Mouse (Mus musculus): ENCODE results near the gene H2-DMa. TPM values are rescaled to one million over a fixed set of nuclear protein-coding genes. Genes with fewer than 3 reads are reported as not detected.

The H2-DMa gene
- polyA plus RNA-seq, 1 experiment from 2014 or later = 10.8 TPM

DNA sequence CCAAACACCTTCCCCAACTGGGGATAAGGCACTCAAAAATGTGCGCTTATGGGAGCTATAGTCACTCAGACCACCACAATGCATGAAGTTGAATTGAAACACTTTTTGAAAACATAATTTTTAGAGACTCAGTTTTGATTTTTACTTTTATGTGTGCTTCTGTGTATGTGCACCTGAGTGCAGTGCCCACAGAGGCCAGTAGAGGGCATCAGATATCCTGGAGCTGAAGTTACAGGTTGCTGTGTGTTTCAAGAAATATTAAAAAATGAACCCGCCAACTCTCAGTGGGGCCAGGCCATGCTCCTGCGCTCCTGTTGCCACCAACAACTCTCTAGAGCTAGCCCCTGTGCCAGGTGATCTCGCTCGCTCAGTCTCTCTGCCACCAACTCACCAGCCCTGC lies 53.2 kb downstream of the H2-DMa start:
- Histone ChIP-seq H3K9ac (no peak overlapping the region), H3K9me3 (no peaks in the 10 kb centered on the region), H3K36me3 (no peaks in the 10 kb centered on the region), H3K4me2 (no peak overlapping the region), H3K27me3 (replicated peaks) (no peaks in the 10 kb centered on the region), H3K4me3 (replicated peaks) (no peak overlapping the region), H3K4me1 (no peaks in the 10 kb centered on the region), H3K27ac (no peak overlapping the region)
- no peak for ATAC-seq (ENCODE audit: insufficient read depth, low FRiP score, low read depth)
- 92% methylated on average over 5 of the region's 5 CpGs for WGBS

DNA sequence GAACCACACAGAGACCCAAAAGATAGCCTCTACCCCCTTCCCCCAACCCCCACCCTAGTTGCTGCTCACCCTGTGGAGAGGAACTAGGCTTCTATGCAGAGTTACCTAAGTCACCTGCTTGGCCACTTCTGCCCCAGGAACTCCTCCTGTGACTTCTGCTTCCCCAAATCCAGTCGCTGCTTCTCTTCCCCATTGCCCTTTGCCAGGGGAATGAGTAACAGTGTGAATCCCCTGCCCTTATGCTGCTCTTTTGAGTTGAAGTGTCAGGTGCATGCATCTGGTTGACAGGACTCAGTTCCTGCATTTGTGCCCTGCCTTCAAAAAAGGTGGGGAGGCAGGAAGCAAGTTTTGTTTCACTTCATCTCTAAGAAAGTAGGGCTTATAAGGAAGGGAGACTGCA lies 54.7 kb downstream of the H2-DMa start:
- H3K27me3 ChIP-seq (replicated peaks) = no peaks in the 10 kb centered on the region
- no peaks in the 10 kb centered on the region for H3K9me3 ChIP-seq
- H3K36me3 ChIP-seq = no peaks in the 10 kb centered on the region
- H3K4me3 ChIP-seq (replicated peaks) = no peak overlapping the region
- no peak for ATAC-seq (ENCODE audit: insufficient read depth, low FRiP score, low read depth)
- no peak overlapping the region for H3K9ac ChIP-seq
- no peak overlapping the region for H3K27ac ChIP-seq
- 32% methylated on average over 1 of the region's 1 CpGs for WGBS
- H3K4me1 ChIP-seq = no peaks in the 10 kb centered on the region
- no peak overlapping the region for H3K4me2 ChIP-seq

DNA sequence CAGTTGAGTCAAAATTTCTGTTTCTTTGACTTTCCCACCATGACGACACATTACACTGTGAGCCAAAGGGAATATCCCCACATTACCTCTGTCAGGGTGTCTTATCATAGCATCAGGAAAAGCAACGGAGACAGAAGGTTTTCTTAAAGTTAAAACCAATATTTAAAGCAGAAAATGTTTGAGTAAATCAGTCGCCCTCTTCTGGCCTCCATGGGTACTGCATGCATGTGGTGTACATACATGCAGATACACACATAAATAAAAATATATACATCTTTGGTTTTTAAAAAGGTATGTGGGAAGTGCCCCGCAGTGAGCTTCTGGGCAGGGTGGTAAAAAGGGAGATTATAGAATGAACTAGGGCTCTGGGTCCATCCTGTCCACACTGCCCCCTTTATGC lies 57.8 kb downstream of the H2-DMa start:
- H3K27me3 ChIP-seq (replicated peaks) = no peaks in the 10 kb centered on the region
- no peak overlapping the region for H3K4me2 ChIP-seq
- no peak for ATAC-seq (ENCODE audit: insufficient read depth, low FRiP score, low read depth)
- H3K9ac ChIP-seq = no peak overlapping the region
- H3K4me3 ChIP-seq (replicated peaks) = no peak overlapping the region
- no peaks in the 10 kb centered on the region for H3K4me1 ChIP-seq
- WGBS = 69% methylated on average over 4 of the region's 4 CpGs
- no peaks in the 10 kb centered on the region for H3K36me3 ChIP-seq
- no peaks in the 10 kb centered on the region for H3K9me3 ChIP-seq
- H3K27ac ChIP-seq = no peak overlapping the region

DNA sequence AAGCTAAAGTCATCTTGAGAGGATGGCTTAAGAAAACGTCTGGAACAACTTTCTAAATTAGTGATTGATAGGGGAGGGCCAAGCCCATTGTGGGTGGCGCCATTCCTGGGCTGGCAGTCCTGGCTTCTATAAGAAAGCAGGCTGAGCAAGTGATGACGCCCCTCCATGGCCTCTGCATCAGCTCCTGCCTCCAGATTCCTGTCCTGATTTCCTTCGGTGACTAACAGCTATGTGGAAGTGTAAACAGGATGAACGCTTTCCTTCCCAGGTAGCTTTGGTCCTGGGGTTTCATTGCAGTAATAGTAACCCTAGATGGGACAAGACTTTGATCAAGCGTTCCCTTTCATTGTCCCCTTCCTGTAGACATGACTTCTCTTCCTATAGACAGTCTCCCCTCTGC lies 59.7 kb downstream of the H2-DMa start:
- Histone ChIP-seq H3K4me1 (no peaks in the 10 kb centered on the region), H3K9me3 (no peaks in the 10 kb centered on the region), H3K4me3 (replicated peaks) (no peak overlapping the region), H3K9ac (no peak overlapping the region), H3K27me3 (replicated peaks) (no peaks in the 10 kb centered on the region), H3K27ac (no peak overlapping the region), H3K4me2 (no peak overlapping the region), H3K36me3 (no peaks in the 10 kb centered on the region)
- ATAC-seq (ENCODE audit: insufficient read depth, low FRiP score, low read depth) = no peak
- 53% methylated on average over 6 of the region's 6 CpGs for WGBS

DNA sequence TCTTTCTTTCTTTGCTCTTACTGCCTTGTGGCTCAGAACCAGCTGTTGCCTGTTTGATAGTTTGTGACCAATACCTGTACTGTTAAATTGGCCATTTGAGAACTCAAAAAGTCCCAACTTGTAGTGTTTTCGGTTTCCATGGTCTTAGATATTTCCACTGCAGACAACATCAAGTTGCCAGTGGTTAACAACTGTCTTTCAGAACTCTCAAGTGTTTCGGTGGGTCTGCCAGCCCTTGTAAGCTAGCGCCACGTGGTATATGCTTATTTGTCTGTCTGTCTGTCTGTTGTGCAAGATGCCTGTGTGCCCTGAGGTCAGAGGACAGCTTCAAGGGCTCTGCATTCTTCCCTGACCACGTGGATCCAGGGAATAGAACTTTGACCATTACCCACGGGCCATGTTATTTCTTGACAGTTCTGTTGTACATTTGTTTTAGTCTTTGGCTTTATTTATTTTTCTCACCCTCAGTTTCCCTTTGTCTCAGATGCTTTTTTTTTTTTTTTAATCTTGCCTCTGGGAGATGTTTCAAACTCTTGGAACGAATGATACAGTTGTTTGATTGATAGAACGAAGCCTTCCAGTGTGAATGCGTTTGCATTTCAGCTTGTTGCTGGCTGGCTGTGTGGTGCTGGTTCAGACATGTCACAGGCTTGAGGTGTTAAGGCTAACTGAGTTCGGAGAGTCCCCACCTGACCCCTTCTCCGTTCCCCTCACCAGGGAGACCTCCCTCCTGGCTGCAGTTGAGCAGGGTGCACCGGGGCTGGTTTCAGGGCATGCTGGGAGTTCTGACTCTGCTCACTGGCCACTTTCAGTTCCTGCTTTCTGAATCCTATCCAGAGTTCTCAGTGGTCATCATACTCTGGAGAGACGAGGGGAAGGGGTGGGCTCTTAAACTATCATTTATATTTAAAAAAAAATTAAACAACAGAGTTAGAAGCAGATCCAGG lies 60.8 kb downstream of the H2-DMa start:
- H3K4me3 ChIP-seq (replicated peaks) = no peak overlapping the region
- H3K27me3 ChIP-seq (replicated peaks) = no peaks in the 10 kb centered on the region
- H3K9me3 ChIP-seq = no peaks in the 10 kb centered on the region
- 58% methylated on average over 13 of the region's 13 CpGs for WGBS
- H3K36me3 ChIP-seq = no peaks in the 10 kb centered on the region
- ATAC-seq (ENCODE audit: insufficient read depth, low FRiP score, low read depth) = no peak
- no peak overlapping the region for H3K4me2 ChIP-seq
- H3K9ac ChIP-seq = no peak overlapping the region
- no peak overlapping the region for H3K27ac ChIP-seq
- H3K4me1 ChIP-seq = no peaks in the 10 kb centered on the region

DNA sequence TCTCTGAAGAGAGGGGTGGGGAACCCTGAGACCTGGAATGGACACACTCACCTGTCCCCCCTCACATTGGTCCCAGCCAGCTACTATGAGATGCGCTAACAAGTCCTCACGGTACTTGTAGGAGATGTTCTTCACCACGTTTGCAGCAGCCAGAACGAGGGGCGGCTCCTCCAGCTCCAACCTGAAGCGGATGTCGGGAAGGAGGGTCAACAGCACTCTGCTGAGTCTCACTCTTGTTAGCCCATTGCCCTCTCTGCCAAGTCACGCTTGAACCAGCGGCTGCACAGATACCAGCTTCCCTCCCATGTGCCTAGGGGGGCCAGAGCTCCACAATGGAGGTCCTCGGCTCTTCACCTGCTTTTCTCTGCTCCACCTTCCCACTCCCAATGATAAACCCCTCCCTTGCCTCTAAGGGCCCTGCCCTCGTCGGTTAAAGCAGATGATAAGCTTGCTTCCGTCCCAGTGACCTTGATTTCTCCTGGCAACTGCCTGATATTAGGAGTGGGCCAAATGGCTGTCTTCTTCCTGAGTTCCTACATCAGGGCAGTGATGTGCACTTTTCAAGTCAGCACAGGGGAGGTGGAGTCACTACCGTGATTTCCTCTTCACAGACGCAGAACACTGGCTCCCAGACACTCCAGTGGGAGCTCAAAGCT lies 64.4 kb downstream of the H2-DMa start:
- no peak overlapping the region for H3K4me3 ChIP-seq (replicated peaks)
- 66% methylated on average over 15 of the region's 15 CpGs for WGBS
- no peak overlapping the region for H3K9ac ChIP-seq

DNA sequence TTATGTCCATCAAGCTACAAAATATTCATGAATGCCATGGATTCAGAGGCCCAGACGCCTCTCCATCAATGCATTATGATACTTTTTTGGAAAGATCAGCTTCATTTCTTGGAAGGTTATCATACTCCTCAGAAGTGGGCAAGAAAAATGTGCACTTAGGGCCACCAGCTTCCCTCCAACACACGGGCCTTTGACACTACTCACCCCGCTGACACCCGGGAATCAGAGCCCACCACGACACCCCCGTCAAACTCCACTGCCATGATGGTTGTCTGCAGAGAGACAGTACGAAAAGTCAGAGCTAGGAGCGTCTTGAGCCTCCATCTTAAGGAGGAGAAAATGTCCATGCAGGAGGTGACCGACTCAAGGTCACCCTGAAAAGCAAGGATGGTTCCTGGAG lies 66.2 kb downstream of the H2-DMa start:
- Histone ChIP-seq H3K9ac (no peak overlapping the region), H3K27me3 (replicated peaks) (peaks cover 17% of the 10 kb centered on the region), H3K9me3 (no peaks in the 10 kb centered on the region), H3K36me3 (no peaks in the 10 kb centered on the region), H3K4me2 (no peak overlapping the region), H3K4me1 (peaks cover 16% of the 10 kb centered on the region), H3K27ac (no peak overlapping the region), H3K4me3 (replicated peaks) (no peak overlapping the region)
- ATAC-seq (ENCODE audit: insufficient read depth, low FRiP score, low read depth) = no peak
- 86% methylated on average over 9 of the region's 9 CpGs for WGBS

More for the DNA sequence above, 64.4 kb downstream of the H2-DMa start:
- Histone ChIP-seq H3K4me2 (no peak overlapping the region), H3K36me3 (no peaks in the 10 kb centered on the region), H3K9me3 (no peaks in the 10 kb centered on the region), H3K4me1 (peaks cover 16% of the 10 kb centered on the region), H3K27me3 (replicated peaks) (peaks cover 13% of the 10 kb centered on the region), H3K27ac (no peak overlapping the region)
- ATAC-seq (ENCODE audit: insufficient read depth, low FRiP score, low read depth) = no peak

DNA sequence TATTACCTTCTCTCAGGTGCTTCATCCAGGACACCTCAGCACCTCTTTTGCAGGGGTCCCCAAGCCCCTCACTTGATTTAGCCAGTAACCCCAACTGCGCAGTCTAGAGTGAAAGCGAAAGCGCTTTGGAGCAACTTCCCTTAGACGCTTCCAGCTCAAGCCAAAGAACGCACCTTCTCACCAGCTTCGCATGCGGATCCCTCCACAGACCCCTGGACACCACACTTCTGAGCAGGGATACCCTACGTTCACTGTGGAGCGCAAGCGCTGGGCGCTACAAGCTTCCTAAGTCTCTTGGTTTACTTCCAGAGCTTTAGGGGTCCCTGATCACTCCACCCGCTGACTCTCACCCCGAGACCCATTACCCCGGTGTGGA lies 67.5 kb downstream of the H2-DMa start:
- Histone ChIP-seq H3K4me1 (peaks cover 16% of the 10 kb centered on the region), H3K4me2 (peak overlapping the region; percentile 98), H3K27me3 (replicated peaks) (peaks cover 17% of the 10 kb centered on the region), H3K36me3 (no peaks in the 10 kb centered on the region), H3K9me3 (no peaks in the 10 kb centered on the region), H3K27ac (no peak overlapping the region), H3K4me3 (replicated peaks) (peak overlapping the region; percentile 54), H3K9ac (no peak overlapping the region; the same call in 1 of the 2 replicates)
- 2% methylated on average over 14 of the region's 14 CpGs for WGBS
- ATAC-seq (ENCODE audit: insufficient read depth, low FRiP score, low read depth) = peak; percentile 41

DNA sequence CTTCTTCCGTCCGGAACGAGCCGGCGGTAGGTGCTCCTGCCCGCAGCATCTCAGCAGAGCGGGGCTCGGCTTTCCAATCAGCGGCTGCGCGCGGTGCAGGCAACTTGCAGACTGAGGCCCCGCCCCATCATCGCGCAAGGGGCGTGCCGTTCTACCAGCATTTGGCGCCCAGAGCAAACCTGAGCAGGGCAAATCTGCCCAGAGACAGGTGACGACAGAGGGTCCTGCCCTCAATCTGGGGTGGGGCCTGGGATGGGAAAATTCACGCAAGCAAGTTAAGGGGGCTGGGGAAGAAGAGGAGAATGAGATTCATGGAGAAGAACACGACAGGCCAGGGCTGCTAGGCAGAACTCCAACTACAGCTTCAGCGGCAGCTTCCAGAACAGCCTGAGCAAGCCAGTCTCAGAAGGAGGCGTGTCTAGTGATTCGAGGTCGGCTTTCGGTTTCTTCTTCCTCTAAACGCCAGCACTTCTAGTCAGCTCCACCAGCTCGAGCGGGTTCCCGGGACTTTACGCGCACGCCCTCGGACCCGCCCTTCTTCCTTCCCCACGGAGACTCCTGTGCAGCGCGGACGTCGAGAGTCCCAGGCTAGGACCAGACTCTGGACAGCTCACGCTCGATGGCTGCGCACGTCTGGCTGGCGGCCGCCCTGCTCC lies 68.0 kb downstream of the H2-DMa start, which contains the start of the genes Tap1 and Psmb9:
Gene Tap1 (plus strand): TSS at position 293 of the 656 bp plus-strand sequence.
Gene Psmb9 (minus strand): TSS at position 504 of the 656 bp plus-strand sequence.
- Histone ChIP-seq H3K4me1 (peaks cover 16% of the 10 kb centered on the region), H3K9me3 (no peaks in the 10 kb centered on the region), H3K4me2 (peak within 1 kb of the TSS; percentile 98), H3K4me3 (replicated peaks) (peak within 1 kb of the TSS; percentile 54), H3K9ac (peak within 1 kb of the TSS; percentile 56), H3K27me3 (replicated peaks) (peaks cover 17% of the 10 kb centered on the region), H3K27ac (peak within 1 kb of the TSS; percentile 87), H3K36me3 (no peaks in the 10 kb centered on the region)
- under 1% methylated on average over 46 of the region's 46 CpGs for WGBS
- peak; percentile 95 for ATAC-seq (ENCODE audit: insufficient read depth, low FRiP score, low read depth)

DNA sequence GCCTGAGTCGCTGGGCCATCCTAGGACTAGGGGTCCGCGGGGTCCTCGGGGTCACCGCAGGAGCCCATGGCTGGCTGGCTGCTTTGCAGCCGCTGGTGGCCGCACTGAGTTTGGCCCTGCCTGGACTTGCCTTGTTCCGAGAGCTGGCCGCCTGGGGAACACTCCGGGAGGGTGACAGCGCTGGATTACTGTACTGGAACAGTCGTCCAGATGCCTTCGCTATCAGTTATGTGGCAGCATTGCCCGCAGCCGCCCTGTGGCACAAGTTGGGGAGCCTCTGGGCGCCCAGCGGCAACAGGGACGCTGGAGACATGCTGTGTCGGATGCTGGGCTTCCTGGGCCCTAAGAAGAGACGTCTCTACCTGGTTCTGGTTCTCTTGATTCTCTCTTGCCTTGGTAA lies 68.7 kb downstream of the H2-DMa start:
- Histone ChIP-seq H3K4me2 (peak overlapping the region; percentile 98), H3K27ac (peak overlapping the region; percentile 87), H3K4me1 (peaks cover 16% of the 10 kb centered on the region), H3K9ac (peak overlapping the region; percentile 56), H3K9me3 (no peaks in the 10 kb centered on the region), H3K27me3 (replicated peaks) (peaks cover 22% of the 10 kb centered on the region), H3K36me3 (no peaks in the 10 kb centered on the region), H3K4me3 (replicated peaks) (peak overlapping the region; percentile 54)
- peak; percentile 2; the same call in 1 of the 2 replicates for ATAC-seq (ENCODE audit: insufficient read depth, low FRiP score, low read depth)
- WGBS = 4% methylated on average over 20 of the region's 20 CpGs
